Mouse (Mus musculus) liver (tissue): ENCODE results near the gene Tex2.
A peak's percentile ranks its signal among the peaks of the same experiment; 100 is the strongest.

Experiments used
- DNase-seq: peaks from one replicate; pipeline ENCODE4 v3.0.0-alpha.2; 2020; ENCODE audit warnings: mixed read lengths

Tex2 gene

DNA sequence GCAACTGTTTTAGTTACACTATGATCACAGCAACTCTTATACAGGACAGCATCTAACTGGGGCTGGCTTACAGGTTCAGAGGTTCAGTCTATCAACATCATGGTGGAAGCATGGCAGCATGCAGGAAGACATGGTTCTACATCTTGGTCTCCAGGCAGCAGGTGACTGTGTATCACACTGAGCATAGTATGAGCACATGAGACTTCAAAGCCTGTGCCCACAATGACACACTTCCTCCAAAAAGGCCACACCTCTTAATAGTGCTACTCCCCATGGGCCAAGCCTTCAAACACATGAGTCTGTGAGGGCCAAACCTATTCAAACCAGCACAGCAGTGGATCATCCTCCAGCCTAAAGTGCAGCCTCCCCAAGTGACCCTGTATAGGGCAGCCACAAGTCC is 70.8 kb downstream of the Tex2 start:
- DNase-seq: no peak

DNA sequence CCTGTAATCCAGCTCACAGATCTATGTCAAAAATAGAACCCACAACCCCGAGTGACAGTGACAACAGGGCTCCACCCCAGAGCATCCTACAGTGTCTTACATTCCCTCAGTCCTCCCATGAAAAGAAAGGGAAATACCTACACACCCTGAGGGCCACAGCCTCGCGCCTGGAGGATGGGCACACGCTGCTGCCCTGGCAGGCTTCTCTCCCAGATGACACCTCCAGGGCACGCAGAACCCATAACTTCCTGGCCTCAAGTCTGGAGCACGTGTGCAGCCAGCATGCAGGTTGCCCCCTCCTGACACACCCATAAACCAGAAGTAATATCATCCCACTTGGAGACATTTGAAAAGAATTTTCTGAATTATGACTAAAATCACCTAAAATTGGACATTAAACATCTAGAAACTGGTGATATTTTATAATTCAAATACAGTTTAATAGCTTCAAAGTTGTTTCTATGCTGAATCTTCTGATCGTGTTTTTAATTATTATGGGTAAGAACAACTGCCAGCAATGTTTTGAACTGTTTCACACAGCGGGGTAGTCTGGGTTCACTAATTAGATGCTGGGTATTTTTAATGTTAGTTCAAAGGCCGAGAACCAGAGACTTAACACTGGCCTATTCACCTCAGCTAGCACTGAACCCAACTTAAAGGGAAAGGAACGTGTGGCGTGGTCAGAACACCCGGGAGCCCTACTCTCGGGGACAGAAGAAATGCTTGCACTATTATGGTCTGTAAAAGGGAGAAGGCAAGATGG is 72.5 kb downstream of the Tex2 start:
- DNase-seq: no peak

DNA sequence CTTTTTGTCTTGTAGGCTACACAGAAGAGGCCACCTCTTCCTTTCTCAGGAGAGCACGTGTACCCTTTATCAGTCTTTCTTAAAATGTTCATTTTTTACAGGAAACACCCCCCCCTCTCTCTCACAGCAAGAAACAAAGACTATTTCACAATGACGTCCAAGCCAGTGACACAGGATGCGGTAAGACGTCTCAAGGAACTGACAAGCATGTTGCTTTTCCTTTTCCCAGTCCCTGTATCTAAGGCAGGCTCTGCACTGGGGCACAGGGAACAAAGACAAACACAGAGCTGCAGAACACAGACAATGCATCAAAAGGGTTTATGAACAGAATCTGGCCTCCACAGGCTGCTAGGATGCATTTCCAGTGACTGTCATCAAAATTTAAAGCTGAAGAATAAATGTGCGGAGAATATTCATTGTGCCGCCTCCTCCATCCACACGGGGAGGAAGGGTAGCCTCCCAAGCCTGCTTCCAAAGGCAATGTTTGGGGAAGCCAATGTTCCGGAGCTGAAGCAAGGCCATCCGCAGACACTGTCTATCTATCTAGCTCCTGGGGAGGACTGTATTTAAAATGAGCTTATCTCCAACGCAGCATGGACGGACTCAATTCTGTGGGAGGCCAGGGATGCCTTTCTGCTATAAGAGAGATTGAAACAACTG is 76.8 kb downstream of the Tex2 start:
- DNase-seq: no peak

DNA sequence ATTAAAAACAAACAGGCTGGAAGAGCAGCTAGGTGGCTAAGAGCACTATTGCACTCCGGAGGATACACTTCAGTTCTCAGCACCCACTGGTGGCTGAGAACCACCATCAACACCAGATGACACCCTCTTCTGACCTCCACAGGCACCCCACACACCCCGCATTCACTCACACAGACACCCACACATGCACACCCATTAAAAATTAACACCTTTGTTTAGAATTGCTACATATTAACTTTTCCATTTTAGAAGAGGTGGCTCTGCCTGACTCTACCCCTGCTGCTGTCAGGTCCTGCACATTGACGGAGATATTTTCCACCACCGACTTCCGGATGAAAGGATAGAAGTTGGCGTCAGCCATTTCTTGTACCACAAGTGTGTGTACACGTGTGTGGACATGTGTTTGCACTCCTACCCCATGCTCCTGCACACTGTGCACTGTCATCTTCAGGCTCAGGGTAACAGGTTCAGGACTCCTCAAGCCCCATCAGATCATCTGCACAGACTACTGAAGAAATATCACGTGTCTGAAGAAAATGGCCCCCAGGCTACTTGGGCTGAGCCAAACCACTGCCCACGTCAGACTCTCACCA is 77.5 kb downstream of the Tex2 start:
- DNase-seq: no peak

DNA sequence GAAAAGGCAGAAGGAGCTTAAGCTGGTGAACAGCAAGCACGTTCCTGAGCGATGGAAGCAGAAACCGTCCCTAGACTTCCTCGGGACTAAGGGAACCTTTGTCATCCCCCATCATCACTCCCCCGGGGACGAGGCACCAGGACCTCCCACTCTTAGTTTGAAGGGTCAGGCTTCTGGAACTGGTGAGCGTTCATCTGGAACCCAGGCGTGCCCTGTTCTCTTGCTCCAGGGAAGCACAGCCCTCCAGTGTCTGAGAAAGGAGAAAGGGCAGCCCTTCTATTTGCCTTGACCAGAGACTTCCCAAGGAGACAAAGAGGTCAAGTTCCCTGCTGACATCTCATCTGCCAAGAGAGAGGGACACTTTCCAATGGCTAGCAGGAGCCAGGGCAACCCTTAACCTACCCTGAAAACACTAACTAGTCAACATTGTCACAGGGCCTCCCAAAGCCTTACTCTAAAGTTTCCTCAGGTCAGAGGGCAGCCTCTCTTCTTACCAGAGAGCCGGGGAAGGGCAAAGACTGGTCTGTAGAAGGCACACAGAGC is 80.9 kb downstream of the Tex2 start:
- no peak for DNase-seq

DNA sequence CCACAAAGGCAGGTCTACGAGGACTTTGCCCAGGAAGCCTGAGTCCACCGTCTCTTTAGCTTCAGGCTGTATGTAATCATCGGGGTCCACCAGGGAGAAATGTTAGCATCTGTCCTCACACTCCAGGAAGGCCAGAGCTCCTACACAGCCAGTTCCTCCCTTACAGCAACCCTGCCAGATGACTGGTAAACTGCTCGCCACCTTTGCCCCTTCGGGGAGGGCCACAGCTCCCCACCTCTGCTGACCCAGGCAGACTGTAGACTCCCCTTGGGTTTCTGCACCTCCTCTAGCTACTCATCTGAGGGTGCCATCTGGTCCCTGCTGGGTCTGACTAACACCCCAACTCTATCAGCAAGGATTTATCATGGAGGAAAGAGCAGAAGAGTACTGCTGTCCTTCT is 83.4 kb downstream of the Tex2 start:
- no peak for DNase-seq

DNA sequence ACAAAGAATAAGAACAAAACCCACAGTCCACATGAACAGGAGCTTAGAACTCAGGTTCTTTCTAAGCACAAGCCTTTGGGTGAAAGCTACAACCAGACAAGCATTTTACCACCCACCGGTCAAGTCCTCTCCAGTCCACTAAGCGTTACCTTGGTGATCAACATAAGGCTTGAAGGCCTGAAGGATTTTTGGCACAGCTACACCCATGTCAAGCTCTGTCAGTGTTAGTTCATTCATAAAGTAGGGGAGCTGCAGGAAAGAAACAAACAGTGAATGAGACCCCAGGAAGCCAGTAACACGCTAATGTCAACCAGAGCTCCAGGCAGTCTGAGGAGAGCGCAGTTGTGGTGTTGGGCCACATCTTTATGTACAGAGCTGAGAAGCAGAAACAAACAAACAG is 84.1 kb downstream of the Tex2 start:
- DNase-seq: no peak

DNA sequence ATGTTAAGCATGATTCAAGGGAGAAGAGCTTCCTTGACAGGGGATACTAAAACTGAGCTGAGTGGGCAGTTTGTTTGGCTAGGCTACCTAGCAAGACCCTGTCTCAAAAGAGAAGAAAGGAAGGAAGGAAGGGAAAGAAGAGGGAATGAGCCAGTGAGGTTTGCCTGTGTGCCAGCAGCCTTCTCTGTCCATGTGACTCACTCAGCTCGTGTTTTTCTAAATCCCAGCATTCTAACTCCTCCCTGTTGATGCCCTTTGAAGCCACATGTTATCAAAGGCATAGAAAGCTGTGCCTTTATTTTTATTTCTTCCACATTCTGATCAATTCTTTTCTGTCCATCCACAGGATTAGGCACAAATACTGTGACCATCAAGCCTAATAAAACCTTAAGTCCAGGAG is 85.3 kb downstream of the Tex2 start:
- no peak for DNase-seq

DNA sequence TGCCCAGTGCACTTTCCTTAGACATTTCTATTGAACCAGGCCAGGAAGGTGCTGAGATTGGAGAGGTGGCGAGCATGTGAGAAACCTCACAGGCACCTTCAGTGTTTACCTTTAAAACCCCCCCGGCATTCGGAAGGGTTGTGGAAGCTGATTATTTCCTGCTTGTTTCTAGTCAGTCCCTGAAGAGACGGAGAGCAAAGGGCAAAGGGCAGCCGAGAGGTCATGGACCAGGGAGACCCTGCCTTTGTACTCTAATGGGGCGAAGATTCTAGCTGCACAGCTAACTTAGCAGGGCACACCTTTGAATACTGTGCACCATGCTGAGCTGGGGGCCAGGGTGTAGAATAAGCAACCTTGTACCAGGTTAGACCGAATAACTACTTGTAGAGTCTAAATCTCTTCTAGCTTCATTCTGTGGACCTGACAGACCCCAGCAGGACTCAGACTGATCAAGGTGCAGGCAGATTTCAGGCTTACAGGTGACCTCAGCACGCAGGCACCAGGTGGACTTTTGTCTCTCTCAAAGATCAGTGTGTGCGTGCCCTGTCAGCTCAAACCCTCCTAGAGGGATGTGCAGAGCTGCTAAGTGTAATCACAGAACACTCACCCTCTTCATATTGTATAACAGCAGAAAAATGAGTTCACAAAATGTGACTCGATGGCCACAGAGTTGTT is 85.9 kb downstream of the Tex2 start:
- DNase-seq: no peak

DNA sequence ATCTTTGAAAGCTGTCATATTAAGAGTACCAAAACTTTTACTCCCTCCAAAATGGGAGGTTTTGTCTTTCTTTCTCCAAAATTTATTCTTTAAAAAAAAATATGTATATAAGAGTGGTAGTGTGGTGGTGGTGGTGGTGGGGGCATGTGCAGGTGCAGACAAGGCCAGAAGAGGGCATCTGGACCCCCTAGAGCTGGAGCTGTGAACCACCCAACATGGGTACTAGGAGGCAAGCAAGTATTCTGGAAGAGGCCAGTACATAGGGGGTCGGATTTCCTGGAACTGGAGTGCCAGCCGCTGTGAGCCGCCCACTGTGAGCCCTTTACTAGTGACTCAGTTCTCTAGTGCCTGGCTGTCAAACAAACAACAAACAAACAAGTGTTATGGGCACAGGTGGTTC is 90.7 kb downstream of the Tex2 start:
- DNase-seq: no peak

DNA sequence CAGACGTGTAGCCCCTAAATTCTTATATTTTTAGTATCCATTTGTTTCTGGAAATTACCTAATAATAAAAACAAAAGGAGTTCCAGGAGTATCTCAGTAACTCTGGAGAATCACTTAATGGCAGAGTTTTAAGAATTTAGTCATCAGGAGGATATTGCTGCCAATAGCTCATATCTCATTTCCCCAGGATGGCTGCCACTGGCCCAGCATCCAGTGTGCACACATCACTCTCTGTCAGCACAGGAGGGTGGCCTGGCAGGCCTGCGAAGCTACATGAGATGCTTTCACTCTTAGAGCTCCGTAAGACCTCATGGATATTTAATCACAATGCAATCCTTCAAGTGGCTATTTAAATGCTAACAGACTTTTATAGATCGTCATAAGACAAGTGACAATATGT is 91.6 kb downstream of the Tex2 start:
- DNase-seq: no peak

DNA sequence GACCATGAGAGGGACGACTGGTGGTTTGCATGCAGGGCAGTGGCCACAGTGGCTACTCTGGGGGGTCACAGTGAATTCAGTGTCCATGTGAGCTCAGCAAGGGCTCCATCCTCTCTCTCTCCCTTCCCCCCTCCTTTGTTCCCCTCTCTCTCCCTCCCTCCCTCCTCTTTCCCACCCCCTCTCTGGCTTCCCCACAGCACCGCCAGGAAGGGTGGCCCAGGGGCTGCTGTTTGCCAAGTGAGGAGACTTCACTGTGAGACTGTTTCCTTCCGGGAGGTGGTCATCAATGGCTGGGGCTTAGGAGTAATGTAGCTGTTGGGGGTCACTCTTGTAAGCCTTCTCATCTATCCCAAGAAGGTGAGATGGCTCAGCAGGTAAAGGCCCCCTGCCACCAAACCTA is 92.8 kb downstream of the Tex2 start:
- no peak for DNase-seq

DNA sequence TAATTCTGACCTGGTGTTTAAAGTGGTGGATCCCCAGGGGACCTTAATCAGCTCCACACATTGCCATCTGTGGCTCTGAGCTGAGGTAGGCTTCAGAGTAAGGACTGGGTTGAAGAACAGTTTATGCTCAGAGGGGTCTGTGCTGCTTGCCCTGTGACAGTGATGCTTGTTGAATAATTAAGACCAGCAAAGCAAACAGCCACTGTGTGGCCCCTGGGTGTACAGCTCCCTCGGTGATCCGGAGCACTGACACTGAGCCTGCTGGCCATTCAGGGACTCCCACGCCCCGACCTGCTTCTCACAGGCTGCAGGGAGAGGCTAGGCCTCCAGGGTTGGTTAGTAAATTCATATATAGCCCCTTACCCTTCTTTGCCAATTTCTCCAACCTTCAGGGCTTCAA is 93.7 kb downstream of the Tex2 start:
- DNase-seq: no peak

DNA sequence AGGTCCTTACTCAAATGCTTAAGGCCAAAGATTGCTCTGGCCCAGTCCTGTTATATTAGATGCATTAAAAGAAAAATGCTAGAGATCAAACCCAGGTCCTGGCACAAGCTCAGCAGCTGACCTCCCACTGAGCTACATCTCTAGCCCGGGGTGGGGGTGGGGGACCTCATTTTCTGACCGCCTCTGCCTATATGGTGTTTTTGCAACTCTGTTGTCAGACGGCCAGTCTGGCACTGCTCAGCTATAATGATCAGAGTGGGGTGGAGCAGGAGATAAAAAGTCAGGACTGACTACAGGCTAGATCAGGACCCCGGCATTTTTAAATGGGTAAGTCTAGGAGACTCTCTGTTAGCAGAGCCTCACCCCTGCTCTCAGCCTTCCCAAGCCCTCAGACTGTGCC is 94.8 kb downstream of the Tex2 start:
- no peak for DNase-seq

DNA sequence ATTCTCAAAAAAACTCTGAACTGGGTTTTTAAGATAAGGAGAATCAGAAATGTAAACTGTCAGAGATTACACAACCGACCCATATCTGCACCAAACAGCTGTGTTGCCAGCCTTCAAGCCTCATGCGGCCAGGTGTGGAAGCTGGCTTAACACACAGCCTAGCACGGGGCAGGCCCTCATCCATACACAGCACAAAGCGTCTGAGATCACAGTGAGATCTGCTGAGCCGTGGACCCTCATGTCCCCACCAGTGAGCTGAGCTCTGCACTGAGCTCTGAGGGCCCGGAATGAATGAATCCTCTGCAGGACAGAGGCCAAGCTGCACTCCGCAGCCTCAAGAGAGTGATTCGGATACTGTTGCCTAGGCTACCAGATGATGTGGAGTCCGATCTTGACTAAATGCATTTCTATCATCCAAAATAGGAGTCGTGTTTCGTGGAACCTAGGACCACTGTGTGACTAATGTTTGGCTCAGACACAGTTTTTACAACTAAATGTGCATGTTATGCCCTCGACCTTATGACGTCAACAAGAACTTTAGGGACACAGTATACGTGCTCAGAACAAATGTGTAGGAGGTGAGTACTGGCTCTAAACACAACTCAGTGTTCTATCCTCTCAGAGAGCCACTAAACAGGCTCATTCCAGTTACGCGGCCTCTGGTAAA is 98.0 kb downstream of the Tex2 start:
- DNase-seq: peak; percentile 55

DNA sequence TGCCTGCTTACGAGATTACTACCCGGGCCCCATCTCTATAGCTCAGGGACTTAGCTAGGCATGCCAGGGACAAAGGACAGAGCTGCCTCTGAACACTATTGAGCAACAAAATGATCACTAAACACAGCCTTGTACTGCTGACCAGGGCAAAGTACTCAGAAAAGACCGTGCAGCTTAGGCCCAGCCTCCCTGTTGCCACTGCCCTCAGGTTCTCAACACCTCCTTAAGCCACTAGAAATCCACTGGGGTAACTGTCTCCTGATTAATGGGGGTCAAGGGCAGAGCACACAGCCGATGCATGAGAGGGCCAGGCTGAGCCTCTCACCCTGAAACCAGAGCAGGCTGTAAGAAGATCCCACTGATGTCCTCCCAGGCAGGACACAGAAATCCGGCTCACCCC is 98.8 kb downstream of the Tex2 start:
- DNase-seq: no peak

DNA sequence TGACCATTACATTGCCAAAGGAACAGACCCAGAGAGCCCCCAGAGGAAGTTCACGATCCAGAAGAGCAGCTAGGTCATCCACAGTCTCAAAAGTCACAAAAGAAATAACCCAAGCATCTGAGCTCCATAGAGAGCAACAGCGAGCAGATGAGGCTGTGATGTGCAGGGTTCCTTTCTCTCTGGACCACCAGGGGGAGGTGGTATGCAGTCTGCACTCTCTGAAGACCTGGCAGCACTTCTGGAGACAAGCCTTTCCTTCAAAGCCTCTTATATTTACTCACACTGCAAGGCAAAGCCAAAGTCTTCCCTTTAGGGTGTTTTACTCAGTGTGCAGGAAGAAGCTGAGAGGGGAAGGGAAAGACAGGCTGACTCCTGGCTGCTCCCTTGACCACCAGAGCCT is 100.1 kb downstream of the Tex2 start:
- DNase-seq: peak; percentile 43

DNA sequence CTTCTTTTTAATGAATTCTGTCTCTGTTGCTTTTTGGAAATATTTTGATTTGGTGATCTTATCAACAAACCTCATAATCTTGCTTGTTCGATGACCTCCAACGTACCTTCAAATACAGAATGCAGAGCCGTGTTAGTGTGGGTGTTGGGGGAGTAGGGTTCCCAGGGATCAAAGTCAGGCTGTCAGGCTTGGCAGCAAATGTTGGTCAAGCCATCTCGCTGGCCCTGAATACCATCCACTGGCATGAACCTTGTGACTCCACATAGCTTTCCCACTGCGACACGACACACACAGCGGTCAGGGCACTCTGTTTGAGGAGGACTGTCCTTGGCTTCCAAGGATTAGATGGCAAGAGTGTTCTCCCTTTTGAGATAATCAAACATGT is 101.2 kb downstream of the Tex2 start:
- DNase-seq: no peak

DNA sequence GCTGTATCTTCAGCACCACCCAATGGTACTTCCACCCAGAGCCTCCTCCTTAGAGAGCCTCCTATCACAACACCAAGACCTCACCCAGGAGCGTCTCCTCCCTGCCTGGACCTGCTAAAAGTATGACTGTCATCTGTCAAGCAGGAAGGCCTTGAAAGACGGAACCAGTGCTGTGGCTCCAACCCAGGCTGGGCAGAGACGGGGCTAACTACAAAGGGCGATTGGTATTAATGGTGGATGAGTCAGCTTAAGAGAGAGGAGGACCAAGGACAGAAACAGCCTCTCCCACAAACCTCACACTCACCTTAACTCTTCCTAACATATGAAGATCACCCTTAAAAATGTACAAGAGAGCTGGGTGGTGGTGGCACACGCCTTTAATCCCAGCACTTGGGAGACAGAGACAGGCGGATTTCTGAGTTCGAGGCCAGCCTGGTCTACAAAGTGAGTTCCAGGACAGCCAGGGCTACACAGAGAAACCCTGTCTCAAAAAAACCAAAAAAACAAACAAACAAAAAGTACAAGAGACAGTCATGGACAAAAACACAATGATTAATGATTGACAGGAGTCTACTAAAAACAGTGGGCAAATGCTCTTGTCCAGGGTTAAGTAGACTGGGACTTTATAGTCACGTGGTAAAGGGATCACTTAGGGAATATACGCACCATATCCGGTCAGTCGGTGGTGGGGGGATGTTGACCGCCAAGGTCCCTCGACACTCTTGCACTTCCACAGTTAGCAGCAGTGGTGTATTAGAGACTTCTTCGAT is 101.8 kb downstream of the Tex2 start:
- DNase-seq: no peak

DNA sequence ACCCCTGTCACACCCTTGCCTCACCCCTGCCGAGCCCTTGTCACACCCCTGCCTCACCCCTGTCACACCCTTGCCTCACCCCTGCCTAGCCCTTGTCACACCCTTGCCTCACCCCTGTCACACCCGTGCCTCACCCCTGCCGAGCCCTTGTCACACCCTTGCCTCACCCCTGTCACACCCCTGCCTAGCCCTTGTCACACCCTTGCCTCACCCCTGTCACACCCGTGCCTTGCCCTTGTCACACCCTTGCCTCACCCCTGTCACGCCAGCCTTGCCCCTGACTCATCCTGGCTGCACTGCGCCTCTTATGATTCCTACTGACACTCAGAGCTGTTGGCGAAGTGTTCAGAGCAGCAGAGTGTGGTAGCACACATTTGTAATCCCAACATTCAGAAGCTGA is 105.6 kb downstream of the Tex2 start:
- peak; percentile 11 for DNase-seq

DNA sequence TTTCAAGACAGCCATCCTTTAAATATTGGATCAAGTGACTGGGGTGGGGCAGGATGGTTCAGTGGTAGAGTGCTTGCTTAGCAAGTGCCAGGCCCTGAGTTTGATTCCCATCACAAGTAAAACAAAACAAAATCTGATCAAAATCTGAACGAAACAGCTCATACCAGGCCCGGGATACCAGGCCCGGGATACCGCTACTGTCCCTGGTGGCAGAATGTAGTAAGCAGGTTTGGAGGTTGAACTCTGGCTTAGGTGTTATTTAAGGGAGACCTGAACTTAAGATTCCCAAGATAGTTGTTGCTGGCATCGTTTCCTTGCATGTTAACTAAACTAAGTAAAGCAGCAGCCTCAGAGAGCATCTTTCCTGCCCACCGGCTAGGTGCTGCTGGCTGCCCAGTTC is 107.0 kb downstream of the Tex2 start:
- DNase-seq: no peak

DNA sequence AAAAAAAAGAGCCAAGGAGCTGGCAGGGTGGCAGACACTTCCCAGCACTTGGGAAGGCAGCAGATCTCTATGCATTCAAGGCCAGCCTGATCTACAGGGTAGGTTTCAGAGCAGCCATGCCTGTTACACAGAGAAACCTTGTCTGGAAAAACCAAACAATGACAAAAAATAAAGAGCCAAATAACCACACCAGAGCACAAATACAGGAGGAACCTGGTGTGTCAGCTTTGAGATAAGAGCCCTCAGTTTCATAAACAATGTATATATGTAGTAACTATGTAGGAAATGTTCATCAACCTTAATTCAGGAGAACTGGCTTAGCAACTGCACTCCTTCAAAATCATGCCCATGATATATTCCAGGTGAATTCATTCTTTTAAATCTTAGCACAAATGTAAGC is 109.1 kb downstream of the Tex2 start:
- no peak for DNase-seq

DNA sequence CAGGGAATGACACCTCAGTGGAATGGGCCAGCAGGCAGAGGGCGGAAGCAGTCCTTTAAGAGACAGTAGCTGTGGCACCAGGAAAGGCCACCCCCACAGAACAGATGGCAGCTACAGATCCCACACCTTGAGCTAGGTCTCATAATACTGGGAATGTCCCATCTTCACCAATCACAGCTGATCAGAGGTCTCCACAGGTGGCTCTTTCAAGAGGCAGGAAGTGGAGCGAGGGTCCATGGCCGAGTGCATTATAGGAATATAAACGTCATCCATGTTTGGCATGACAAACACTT is 109.9 kb downstream of the Tex2 start:
- no peak for DNase-seq
